Mouse (Mus musculus): Measurements from ENCODE around the gene Nectin1.
A peak's percentile ranks its signal among the peaks of the same experiment; 100 is the strongest.

The Nectin1 gene

GRCm38 (mm10) chr9:43761181-43761820 lies 17.5 kb downstream of the Nectin1 start:
- peak; percentile 75 for DNase-seq (ENCODE audit: low read depth, low spot score)

- no peak for DNase-seq (ENCODE audit: low read depth, low spot score)
Observed at GRCm38 (mm10) chr9:43761941-43762340, 18.2 kb downstream of the Nectin1 start.

GRCm38 (mm10) chr9:43765419-43766179 lies 21.8 kb downstream of the Nectin1 start:
- DNase-seq (ENCODE audit: low read depth, low spot score) = no peak

- DNase-seq (ENCODE audit: low read depth, low spot score) = no peak
Observed at GRCm38 (mm10) chr9:43768779-43769178, 25.0 kb downstream of the Nectin1 start.

- DNase-seq (ENCODE audit: low read depth, low spot score) = no peak
Observed at GRCm38 (mm10) chr9:43769228-43769627, 25.4 kb downstream of the Nectin1 start.

- DNase-seq (ENCODE audit: low read depth, low spot score) = no peak
Observed at GRCm38 (mm10) chr9:43769940-43770339, 26.2 kb downstream of the Nectin1 start.

- no peak for DNase-seq (ENCODE audit: low read depth, low spot score)
Observed at GRCm38 (mm10) chr9:43771041-43771440, 27.3 kb downstream of the Nectin1 start.

GRCm38 (mm10) chr9:43772460-43772859 lies 28.7 kb downstream of the Nectin1 start:
- DNase-seq (ENCODE audit: low read depth, low spot score) = no peak

- no peak for DNase-seq (ENCODE audit: low read depth, low spot score)
Observed at GRCm38 (mm10) chr9:43773521-43773920, 29.7 kb downstream of the Nectin1 start.

- no peak for DNase-seq (ENCODE audit: low read depth, low spot score)
Observed at GRCm38 (mm10) chr9:43774427-43774826, 30.6 kb downstream of the Nectin1 start.

- no peak for DNase-seq (ENCODE audit: low read depth, low spot score)
Observed at GRCm38 (mm10) chr9:43776231-43776630, 32.4 kb downstream of the Nectin1 start.

GRCm38 (mm10) chr9:43777362-43778360 lies 33.9 kb downstream of the Nectin1 start:
- DNase-seq (ENCODE audit: low read depth, low spot score) = no peak

- DNase-seq (ENCODE audit: low read depth, low spot score) = no peak
Observed at GRCm38 (mm10) chr9:43780883-43781282, 37.1 kb downstream of the Nectin1 start.

GRCm38 (mm10) chr9:43782401-43782800 lies 38.6 kb downstream of the Nectin1 start:
- no peak for DNase-seq (ENCODE audit: low read depth, low spot score)

GRCm38 (mm10) chr9:43783959-43784358 lies 40.2 kb downstream of the Nectin1 start:
- no peak for DNase-seq (ENCODE audit: low read depth, low spot score)

GRCm38 (mm10) chr9:43784841-43785240 lies 41.1 kb downstream of the Nectin1 start:
- DNase-seq (ENCODE audit: low read depth, low spot score) = no peak

GRCm38 (mm10) chr9:43787591-43787990 lies 43.8 kb downstream of the Nectin1 start:
- DNase-seq (ENCODE audit: low read depth, low spot score) = no peak

- no peak for DNase-seq (ENCODE audit: low read depth, low spot score)
Observed at GRCm38 (mm10) chr9:43792681-43793080, 48.9 kb downstream of the Nectin1 start.

- no peak for DNase-seq (ENCODE audit: low read depth, low spot score)
Observed at GRCm38 (mm10) chr9:43793411-43793810, 49.6 kb downstream of the Nectin1 start.

- no peak for DNase-seq (ENCODE audit: low read depth, low spot score)
Observed at GRCm38 (mm10) chr9:43796031-43796430, 52.2 kb downstream of the Nectin1 start.

GRCm38 (mm10) chr9:43796841-43797740 lies 53.3 kb downstream of the Nectin1 start:
- DNase-seq (ENCODE audit: low read depth, low spot score) = no peak

Measured in telencephalon, adult 2 months (tissue).